Mouse (Mus musculus) heart, postnatal 0 days (tissue): ENCODE data around the gene Zfp367. TPM values are rescaled to one million over a fixed set of nuclear protein-coding genes. Genes with fewer than 3 reads are reported as not detected.

Experiments
- ATAC-seq: fragments of 200-750 bp; cut with Nextera tagmentation; 2 replicates; pipeline ENCODE4 v1.8.0; 2017; ENCODE audit warnings: low read depth, moderate number of reproducible peaks, moderate library complexity; ENCODE audit not compliant: insufficient read depth
- DNase-seq: peaks from one replicate; pipeline ENCODE4 v3.0.0-alpha.2; 2016; ENCODE audit warnings: low spot score
- H3K27ac ChIP-seq: fragments of 300-500 bp; sonication (generic); 2 replicates; pipeline ENCODE4 v1.5.1; 2014; ENCODE audit warnings: low read depth, mild to moderate bottlenecking
- H3K27me3 ChIP-seq: fragments of 300-500 bp; sonication (generic); 2 replicates; pipeline ENCODE4 v1.6.1; 2014; ENCODE audit warnings: low read length, mixed read lengths; ENCODE audit not compliant: control insufficient read depth, insufficient read depth
- H3K36me3 ChIP-seq: fragments of 300-500 bp; sonication (generic); replicated peaks from 2 replicates; pipeline ENCODE4 v1.6.1; 2014; ENCODE audit warnings: low read length, mixed read lengths; ENCODE audit not compliant: control insufficient read depth, insufficient read depth
- H3K4me1 ChIP-seq: fragments of 300-500 bp; sonication (generic); 2 replicates; pipeline ENCODE4 v1.6.1; 2014; ENCODE audit warnings: antibody characterized with exemption; ENCODE audit not compliant: control insufficient read depth, insufficient read depth
- H3K4me2 ChIP-seq: fragments of 300-500 bp; sonication (generic); 2 replicates; pipeline ENCODE4 v1.6.1; 2014; ENCODE audit warnings: low read depth, mild to moderate bottlenecking, low read length, moderate library complexity
- H3K4me3 ChIP-seq: fragments of 300-500 bp; sonication (generic); 2 replicates; pipeline ENCODE4 v1.5.1; 2014; ENCODE audit warnings: low read depth, low read length
- H3K9ac ChIP-seq: fragments of 300-500 bp; sonication (generic); replicated peaks from 2 replicates; pipeline ENCODE4 v1.6.1; 2014; ENCODE audit warnings: low read depth, low read length, mixed read lengths
- H3K9me3 ChIP-seq: fragments of 300-500 bp; sonication (generic); replicated peaks from 2 replicates; pipeline ENCODE4 v1.6.1; 2016; ENCODE audit warnings: low read length; ENCODE audit not compliant: control insufficient read depth
- CTCF ChIP-seq: IDR thresholded peaks from 2 replicates; pipeline ENCODE4 v1.5.1; 2016; ENCODE audit warnings: antibody characterized with exemption, control low read depth, low read depth
- EP300 ChIP-seq: IDR thresholded peaks from 2 replicates; pipeline ENCODE4 v1.6.1; 2016; ENCODE audit warnings: antibody characterized with exemption, low read depth
- WGBS: fragments of 180-500 bp; shearing (Covaris S2); extraction: QIAGEN DNeasy Blood & Tissue Kit; methylation state at CpG from one replicate; pipeline ENCODE4 v1.1.7; 2014; 5-methylcytosine and 5-hydroxymethylcytosine counted together
- polyA plus RNA-seq: library from polyadenylated mRNA; unstranded; fragments of >200 nt; fragmentation: Nextera tagmentation; extraction: Ambion mirVana; gene quantifications from 2 replicates; pipeline ENCODE4 v1.2.1, GENCODE M21; 2015
- total RNA-seq: library from RNA; depleted of rRNA; stranded (reverse); fragments of >200 nt; gene quantifications from 2 replicates; pipeline ENCODE4 v1.2.3, GENCODE M21; 2014; ENCODE audit warnings: low replicate concordance; rRNA removed

The Zfp367 gene
- total and polyA plus RNA-seq, 2 experiments from 2014 or later = 23.8 to 35.6 TPM

- Histone ChIP-seq H3K36me3 (no peaks in the 10 kb centered on the region), H3K4me3 (no peak overlapping the region), H3K9ac (no peak overlapping the region), H3K27me3 (no peaks in the 10 kb centered on the region), H3K9me3 (no peaks in the 10 kb centered on the region), H3K27ac (no peak overlapping the region), H3K4me1 (no peaks in the 10 kb centered on the region), H3K4me2 (no peak overlapping the region)
- TF ChIP-seq CTCF (no peak), EP300 (no peak)
- DNase-seq = no peak
- WGBS = 67% methylated on average over 7 of the region's 7 CpGs
- no peak for ATAC-seq
These were observed 62.0 kb downstream of the Zfp367 start for GRCm38 (mm10) chr13:64091006-64091405.

GRCm38 (mm10) chr13:64090278-64090677, 62.7 kb downstream of the Zfp367 start:
- no peak for ATAC-seq
- no peak overlapping the region for H3K4me3 ChIP-seq
- no peaks in the 10 kb centered on the region for H3K36me3 ChIP-seq
- H3K9ac ChIP-seq = no peak overlapping the region
- H3K4me2 ChIP-seq = no peak overlapping the region
- H3K4me1 ChIP-seq = no peaks in the 10 kb centered on the region
- no peak overlapping the region for H3K27ac ChIP-seq
- WGBS = 83% methylated on average over 5 of the region's 5 CpGs
- no peak for TF ChIP-seq CTCF
- TF ChIP-seq EP300 = no peak
- DNase-seq = no peak
- H3K9me3 ChIP-seq = no peaks in the 10 kb centered on the region
- no peaks in the 10 kb centered on the region for H3K27me3 ChIP-seq

- Histone ChIP-seq H3K27me3 (no peaks in the 10 kb centered on the region), H3K9ac (no peak within 1 kb of the TSS), H3K4me1 (no peaks in the 10 kb centered on the region), H3K4me3 (no peak within 1 kb of the TSS), H3K27ac (no peak within 1 kb of the TSS), H3K36me3 (no peaks in the 10 kb centered on the region), H3K9me3 (no peaks in the 10 kb centered on the region), H3K4me2 (no peak within 1 kb of the TSS)
- DNase-seq (no peak), ATAC-seq (no peak)
- no peak for TF ChIP-seq EP300
- TF ChIP-seq CTCF = no peak
- WGBS = 73% methylated on average over 4 of the region's 4 CpGs
These were observed 63.9 kb downstream of the Zfp367 start, which contains the start of gene Hsd17b3 for GRCm38 (mm10) chr13:64089130-64089529. Hsd17b3 (minus strand) TSS chr13:64089230.

GRCm38 (mm10) chr13:64088057-64088456, 64.9 kb downstream of the Zfp367 start:
- H3K27ac ChIP-seq = no peak overlapping the region

GRCm38 (mm10) chr13:64086036-64086435, 67.0 kb downstream of the Zfp367 start:
- Histone ChIP-seq H3K27ac (no peak overlapping the region), H3K9me3 (no peaks in the 10 kb centered on the region), H3K36me3 (no peaks in the 10 kb centered on the region), H3K4me3 (no peak overlapping the region), H3K27me3 (no peaks in the 10 kb centered on the region), H3K4me1 (no peaks in the 10 kb centered on the region), H3K4me2 (no peak overlapping the region), H3K9ac (no peak overlapping the region)
- WGBS = 86% methylated on average over 5 of the region's 5 CpGs
- no peak for ATAC-seq
- no peak for DNase-seq
- TF ChIP-seq EP300 (no peak), CTCF (no peak)

More at GRCm38 (mm10) chr13:64088057-64088456, 64.9 kb downstream of the Zfp367 start:
- Histone ChIP-seq H3K9ac (no peak overlapping the region), H3K4me1 (no peaks in the 10 kb centered on the region), H3K4me3 (no peak overlapping the region), H3K36me3 (no peaks in the 10 kb centered on the region), H3K4me2 (no peak overlapping the region), H3K9me3 (no peaks in the 10 kb centered on the region), H3K27me3 (no peaks in the 10 kb centered on the region)
- no peak for ATAC-seq
- WGBS = 47% methylated on average over 7 of the region's 7 CpGs
- TF ChIP-seq CTCF = no peak
- no peak for TF ChIP-seq EP300
- DNase-seq = no peak

GRCm38 (mm10) chr13:64083331-64083730, 69.7 kb downstream of the Zfp367 start:
- DNase-seq (no peak), ATAC-seq (no peak)
- H3K27ac ChIP-seq = no peak overlapping the region
- no peak overlapping the region for H3K4me3 ChIP-seq
- no peak overlapping the region for H3K9ac ChIP-seq
- H3K27me3 ChIP-seq = no peaks in the 10 kb centered on the region
- no peak overlapping the region for H3K4me2 ChIP-seq
- 85% methylated on average over 3 of the region's 3 CpGs for WGBS
- no peak for TF ChIP-seq CTCF
- TF ChIP-seq EP300 = no peak
- H3K36me3 ChIP-seq = no peaks in the 10 kb centered on the region
- H3K9me3 ChIP-seq = no peaks in the 10 kb centered on the region
- no peaks in the 10 kb centered on the region for H3K4me1 ChIP-seq

Other genes starting within 250 kb of the Zfp367 start
- not detected in 2 replicates for gene Hsd17b3, start 64.0 kb downstream of the Zfp367 start, total RNA-seq
- not detected in 2 replicates for gene Hsd17b3, start 64.0 kb downstream of the Zfp367 start, polyA plus RNA-seq
- 2.0 and 3.7 TPM in 2 replicates for gene Slc35d2, start 23.8 kb downstream of the Zfp367 start, total RNA-seq
- 3.5 and 5.3 TPM in 2 replicates for gene Slc35d2, start 23.8 kb downstream of the Zfp367 start, polyA plus RNA-seq
- gene Habp4, start 8.6 kb upstream of the Zfp367 start, total RNA-seq = 39.7 and 50.3 TPM in 2 replicates
- gene Habp4, start 8.6 kb upstream of the Zfp367 start, polyA plus RNA-seq = 42.1 and 44.0 TPM in 2 replicates
- 5.6 and 12.3 TPM in 2 replicates for gene Cdc14b, start 122.1 kb upstream of the Zfp367 start, total RNA-seq
- gene Cdc14b, start 122.1 kb upstream of the Zfp367 start, polyA plus RNA-seq = 7.6 and 11.6 TPM in 2 replicates
- 68.1 and 76.6 TPM in 2 replicates for gene Aaed1, start 159.5 kb upstream of the Zfp367 start, total RNA-seq
- 67.0 and 71.4 TPM in 2 replicates for gene Aaed1, start 159.5 kb upstream of the Zfp367 start, polyA plus RNA-seq
- 125 and 153 TPM in 2 replicates for gene Ctsl, start 217.7 kb upstream of the Zfp367 start, total RNA-seq
- 227 and 232 TPM in 2 replicates for gene Ctsl, start 217.7 kb upstream of the Zfp367 start, polyA plus RNA-seq